Mouse (Mus musculus) right cerebral cortex, adult 18-20 months (tissue): Measurements from ENCODE around the gene Gabpa.

Experiments
- DNase-seq: peaks from one replicate; pipeline ENCODE4 v3.0.0; 2022; ENCODE audit warnings: mixed read lengths

Gene Gabpa

DNA sequence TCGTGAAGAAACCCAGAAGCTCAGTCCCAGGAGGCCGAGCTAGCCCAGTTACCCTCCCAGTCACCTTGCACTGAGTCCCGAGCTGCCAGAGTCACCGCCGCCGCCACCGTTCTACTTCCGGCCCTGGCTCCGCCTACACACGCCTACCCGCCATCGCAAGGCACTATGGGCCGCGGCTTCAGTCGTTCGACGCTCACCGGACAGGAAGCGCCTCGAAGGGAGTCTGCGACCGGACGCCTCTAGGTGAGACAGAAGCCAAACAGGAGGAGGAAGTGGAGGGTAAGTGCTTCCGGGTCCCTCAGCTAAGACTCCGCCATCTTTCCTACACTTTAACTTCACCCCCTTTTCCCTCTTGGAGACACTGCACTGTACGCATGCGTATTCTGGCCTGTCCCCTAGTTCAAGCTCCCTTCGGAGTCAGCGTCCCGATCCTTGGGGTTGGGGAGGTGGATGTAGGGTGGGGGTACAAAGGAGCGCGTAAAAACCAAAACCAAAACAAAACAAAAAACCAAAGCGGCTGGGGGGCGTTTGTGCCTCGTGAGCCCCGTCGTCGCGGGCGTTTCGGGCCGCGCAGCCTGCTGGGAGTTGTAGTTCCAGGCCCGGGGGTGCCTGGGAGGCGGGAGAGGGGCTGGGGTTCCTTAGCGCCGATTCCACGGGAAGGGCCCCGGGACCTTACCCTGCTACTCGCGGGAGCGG lies at the start of gene Gabpa:
TSS of gene Gabpa (plus strand) at position 181 of the 696 bp plus-strand sequence.
- DNase-seq = peak; percentile 95

DNA sequence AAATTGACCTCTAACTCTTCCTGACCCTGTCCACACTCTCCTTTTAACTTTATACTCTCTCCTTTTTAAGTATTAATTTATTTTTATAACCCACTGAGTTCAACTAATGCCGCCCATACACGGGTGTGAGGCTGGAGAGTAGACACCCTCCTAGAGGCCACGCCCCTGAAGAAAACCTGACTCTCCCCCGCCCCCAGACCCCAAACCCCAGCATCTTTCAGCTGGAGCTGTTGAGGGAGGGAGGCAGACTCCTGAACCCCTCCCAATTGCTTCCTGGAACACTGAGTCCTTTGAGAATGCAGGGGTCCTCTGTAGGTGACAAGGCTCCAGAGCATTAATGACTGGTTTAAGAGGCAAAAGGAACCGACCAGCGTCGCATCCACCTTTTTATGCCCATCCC lies 49.8 kb upstream of the Gabpa start:
- DNase-seq = no peak

- no peak for DNase-seq
Measured at GRCm38 (mm10) chr16:84790595-84791165, 44.0 kb upstream of the Gabpa start.

- no peak for DNase-seq
Measured at GRCm38 (mm10) chr16:84793401-84793800, 41.3 kb upstream of the Gabpa start.

DNA sequence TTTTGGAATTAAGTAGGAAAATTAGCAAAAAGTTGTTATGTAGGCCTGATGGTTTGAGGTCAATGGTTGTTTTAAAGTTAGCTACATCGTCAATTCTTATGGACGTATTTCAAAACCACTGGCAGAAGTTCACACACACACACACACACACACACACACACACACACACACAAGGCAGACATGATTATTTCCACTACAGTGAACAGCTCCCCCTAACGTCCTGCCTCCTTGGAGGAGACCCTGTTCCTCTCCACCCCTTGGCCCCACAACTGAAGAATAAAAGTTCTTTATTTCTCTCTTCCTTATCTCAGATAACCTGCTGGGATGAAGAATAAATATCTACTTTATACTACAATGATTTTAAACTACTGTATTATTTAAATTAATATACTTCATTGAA lies 39.4 kb upstream of the Gabpa start:
- no peak for DNase-seq

- DNase-seq = no peak
Measured at GRCm38 (mm10) chr16:84796678-84797077, 38.0 kb upstream of the Gabpa start.

DNA sequence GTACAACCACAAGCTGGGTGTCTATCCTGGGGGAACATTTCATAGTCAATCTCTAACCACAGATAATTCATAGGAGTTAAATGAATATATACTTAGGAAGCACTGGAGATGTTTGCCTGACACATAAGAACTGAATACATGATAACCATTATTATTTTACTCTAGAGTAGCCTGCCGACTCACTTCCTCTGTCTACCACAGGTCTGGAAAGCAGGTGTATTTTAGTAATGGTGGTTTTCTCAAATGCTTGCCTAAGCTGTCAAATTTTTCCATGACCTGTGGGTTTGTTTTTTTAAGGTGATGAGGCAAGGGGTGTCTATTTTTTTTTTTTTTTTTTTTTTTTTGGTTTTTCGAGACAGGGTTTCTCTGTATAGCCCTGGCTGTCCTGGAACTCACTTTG lies 34.7 kb upstream of the Gabpa start:
- no peak for DNase-seq

GRCm38 (mm10) chr16:84802217-84802616 lies 32.5 kb upstream of the Gabpa start:
- DNase-seq = no peak

DNA sequence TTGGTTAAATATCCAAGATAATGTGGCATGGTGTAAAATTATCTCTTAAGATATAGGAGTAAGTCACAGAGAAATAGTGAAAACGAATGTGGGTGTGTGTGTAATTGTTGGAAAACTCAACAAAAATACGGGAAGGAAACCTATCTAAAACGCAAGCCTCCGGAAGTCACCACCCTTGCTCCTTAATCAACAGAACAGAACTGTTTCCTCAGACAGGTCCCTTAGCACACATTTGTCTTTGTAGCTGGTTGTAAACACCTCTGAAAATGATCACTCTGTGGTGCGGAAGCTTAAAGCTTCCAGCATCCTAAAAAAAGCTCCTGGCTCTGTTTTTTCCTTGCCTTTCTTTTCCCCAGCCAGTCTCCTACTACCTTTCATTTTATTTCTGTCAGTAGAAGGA lies 29.9 kb upstream of the Gabpa start:
- DNase-seq = no peak

DNA sequence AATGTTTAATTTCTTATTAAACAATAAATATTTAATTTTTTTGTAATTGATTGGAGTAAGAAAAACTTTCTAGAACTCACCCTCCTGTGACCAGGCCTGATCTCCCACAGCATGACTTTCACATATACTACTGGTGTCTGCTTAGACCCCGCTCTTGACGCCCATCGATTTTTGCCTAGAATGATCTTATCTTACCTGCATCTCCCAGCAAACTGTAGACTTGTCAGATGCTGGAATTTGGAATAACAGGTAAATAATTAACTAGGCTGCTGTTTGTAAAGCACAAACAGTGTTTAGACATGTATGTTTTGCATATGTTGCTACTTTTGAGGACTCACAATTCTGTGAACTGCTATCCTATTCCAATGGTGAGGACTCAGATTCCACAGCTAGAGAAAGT lies 28.6 kb upstream of the Gabpa start:
- DNase-seq = no peak

DNA sequence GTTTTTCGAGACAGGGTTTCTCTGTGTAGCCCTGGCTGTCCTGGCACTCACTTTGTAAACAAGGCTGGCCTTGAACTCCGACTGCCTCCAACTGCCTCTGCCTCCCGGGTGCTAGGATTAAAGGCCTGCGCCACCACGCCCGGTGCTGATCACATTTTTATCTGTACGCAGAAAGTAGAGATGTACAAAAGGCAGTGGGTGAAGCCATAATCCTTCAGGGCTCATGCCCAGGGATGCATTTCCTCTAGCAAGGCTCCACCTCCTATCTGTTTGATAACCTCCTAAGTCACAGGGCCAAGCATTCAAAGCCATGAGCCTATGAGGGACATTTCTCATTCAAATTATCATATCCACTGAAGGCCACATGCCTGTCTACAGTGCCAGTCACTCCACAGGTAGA lies 26.9 kb upstream of the Gabpa start:
- no peak for DNase-seq

GRCm38 (mm10) chr16:84810254-84810653 lies 24.5 kb upstream of the Gabpa start:
- DNase-seq = no peak

DNA sequence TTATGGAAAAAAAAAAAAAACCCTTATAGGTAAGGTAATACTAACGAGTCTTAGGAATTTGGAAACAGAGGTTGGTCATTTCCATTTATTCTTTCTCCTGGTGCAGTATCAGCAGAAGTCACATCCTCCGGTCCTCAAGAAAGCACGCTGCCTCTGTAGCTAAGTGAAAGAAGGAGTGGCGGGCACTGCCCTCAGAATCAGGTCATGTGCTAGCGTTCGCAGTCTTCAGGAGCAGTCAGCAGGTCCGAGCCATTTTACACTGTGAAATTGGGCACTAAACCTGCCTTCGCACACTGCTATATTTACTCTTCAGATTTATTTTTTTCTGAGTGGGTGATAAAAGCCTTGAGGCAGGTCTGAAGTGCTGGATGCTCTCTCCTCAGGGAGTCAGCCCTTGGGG lies 20.9 kb upstream of the Gabpa start:
- DNase-seq = no peak

DNA sequence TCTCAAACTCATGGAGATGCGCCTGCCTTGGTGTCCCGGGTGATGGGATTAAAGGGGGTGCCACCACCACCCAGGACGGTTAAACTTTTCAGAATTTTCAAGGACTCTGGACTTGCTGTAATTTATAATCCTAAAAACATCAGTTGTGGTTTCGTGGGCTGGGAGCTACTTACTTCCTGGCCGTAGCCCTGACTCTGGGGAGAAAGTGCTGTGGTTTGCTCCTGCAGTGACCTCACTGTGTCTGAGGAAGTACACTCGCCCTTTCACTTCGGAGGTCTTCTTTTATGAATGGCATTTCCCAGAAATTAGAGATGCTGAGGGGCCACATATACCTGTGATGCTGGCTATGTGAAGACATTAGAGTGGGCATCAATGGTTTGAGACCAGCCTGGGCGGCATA lies 20.2 kb upstream of the Gabpa start:
- no peak for DNase-seq

- no peak for DNase-seq
Measured at GRCm38 (mm10) chr16:84817423-84817822, 17.3 kb upstream of the Gabpa start.

- no peak for DNase-seq
Measured at GRCm38 (mm10) chr16:84825009-84825408, 9.7 kb upstream of the Gabpa start.

- no peak for DNase-seq
Measured at GRCm38 (mm10) chr16:84831696-84832095, 3.0 kb upstream of the Gabpa start.

DNA sequence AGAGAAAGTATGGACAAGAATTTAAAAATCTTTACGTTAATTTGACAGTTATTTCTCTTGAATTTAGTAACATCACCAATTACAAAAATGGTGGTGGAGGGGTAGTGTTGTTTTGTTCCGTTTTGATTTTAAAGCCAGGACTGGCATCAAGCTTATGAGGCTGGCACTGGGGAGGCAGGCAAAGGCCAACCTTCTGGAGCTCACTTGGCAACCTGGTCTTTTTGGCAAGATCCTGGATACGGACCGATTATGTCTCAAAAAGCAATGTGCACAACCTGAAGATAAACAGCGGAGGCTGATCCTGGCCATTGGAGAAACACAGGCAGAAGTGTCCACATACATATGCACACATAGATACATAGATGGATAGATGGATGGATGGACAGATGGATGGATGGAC lies 2.0 kb upstream of the Gabpa start:
- no peak for DNase-seq

- no peak for DNase-seq
Measured at GRCm38 (mm10) chr16:84834344-84834743, 381 bp upstream of the Gabpa start.

DNA sequence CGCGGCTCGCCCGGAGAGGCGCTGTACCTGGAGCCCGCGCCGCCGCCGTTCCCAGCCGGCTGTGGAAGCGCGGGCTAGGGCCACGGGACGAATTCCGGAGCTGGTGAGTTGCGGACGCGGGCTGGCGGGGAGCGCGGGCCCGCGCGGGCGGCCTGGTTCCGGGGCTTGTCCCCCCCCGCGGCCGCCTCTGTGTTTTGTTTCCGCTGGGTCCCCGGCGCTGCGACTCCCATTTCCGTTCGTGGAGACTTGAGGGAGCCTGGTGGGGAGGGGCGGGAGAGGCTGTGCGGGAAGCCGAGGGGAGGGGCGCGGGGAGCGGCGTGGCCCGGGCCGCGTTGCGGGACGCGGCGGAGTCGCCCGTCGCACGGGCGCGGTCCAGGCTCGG lies 707 bp downstream of the Gabpa start, which contains the start of gene Atp5j:
TSS of gene Atp5j (minus strand) at position 185 of the 382 bp plus-strand sequence.
- peak; percentile 90 for DNase-seq

DNA sequence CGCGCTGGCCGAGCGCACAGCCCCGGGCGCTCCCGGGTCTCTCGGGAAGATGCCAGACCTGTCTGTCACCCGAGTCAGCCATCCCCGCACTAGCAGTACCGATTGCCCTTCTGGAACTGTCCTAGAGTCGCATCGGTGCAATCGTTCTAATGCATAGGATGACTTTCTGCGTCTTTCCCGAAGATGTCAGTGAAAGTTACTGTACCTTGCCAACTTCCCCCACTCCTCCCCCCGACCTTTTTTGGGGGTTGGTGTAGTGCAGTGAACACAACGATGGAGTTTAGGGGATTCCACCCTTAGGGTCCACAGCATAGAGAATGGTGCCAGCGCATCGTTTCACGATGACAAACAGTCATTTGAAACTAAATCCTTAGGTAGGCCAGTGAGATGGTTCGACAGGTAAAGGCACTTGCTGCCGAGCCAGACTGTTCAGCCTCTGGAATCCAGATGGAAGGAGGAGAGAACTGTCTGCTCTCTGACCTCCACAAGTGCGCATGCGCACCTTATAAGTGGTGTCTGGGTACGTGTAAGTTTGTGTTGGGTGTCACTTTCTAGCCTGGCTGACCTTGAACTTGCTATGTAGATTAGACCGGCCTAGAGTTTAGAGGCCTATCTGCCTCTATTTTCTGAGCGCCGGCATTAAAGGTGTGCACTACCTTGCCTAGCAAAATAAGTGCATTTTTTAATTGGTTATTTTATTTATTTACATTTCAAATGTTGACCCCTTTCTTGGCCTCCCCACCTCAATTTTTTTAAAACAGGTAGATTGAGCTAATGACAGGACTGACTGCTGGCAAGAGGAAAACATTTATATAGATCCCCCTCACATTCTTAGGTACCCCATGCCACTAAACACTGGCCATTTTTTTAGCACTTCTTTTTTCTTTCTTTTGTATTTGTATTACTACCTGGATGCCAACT lies 1.4 kb downstream of the Gabpa start:
- peak; percentile 20 for DNase-seq

DNA sequence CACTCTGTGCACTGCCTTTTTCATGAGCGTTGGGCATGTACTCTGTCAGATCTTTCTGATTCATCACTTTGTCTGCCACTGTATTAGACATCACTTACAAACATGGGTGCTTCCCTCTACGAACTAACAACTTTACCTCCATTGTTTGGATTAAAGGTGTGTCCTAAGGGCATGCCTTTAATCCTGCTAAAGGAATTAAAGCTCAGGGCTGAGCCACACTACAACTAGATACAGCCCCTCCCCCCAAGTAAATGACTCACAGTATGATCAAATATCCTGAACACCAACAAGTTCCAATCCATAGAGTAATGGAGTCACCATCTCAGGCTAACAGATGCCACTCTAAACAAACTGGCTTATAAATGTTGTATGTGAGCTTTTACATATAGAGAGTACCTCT lies 3.9 kb downstream of the Gabpa start:
- DNase-seq = no peak

GRCm38 (mm10) chr16:84853492-84853891 lies 18.8 kb downstream of the Gabpa start:
- no peak for DNase-seq

DNA sequence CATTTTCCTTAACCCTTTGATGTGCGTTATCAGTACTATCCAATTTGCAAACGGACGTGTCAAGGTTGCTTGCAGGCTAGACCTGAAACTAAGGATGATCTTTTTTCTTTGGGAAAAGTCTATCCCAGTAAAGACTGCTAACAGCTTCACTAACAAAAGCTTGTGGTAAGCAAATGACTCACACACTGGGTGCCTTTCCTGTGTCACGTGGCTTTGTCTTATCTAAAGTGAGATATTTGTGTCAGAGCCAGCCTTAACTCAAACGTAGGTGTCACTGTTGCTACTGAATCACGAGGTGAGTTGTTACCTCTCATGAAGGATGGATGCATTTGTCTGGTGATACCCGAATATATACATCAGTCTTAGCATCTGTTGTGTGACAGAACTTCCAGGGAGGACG lies 29.9 kb downstream of the Gabpa start:
- no peak for DNase-seq
